ENCODE assay signal across 19 mouse cellular contexts in genomic region chr17:85098677-85099323, GRCm38 (mm10). TPM values are rescaled to one million over a fixed set of nuclear protein-coding genes. Genes with fewer than 3 reads are reported as not detected.
A peak's percentile ranks its signal among the peaks of the same experiment; 100 is the strongest.
DNase-seq lines count a peak whose midpoint lies in the region; ATAC-seq and TF ChIP-seq lines count a peak whose summit lies in the region.
"Had no signal": no experiment of that assay in that cellular context is flagged by ENCODE, and none has a peak within 500 bp of the region (broad histone marks: within the 10 kb centered on the region; RNA-seq: fewer than 3 reads in every experiment).

No protein-coding gene starts in this region.

- no peaks in the 10 kb centered on the region for H3K79me3 ChIP-seq in C2C12 (ENCODE audit: low read depth)

- H3K9me3 ChIP-seq in liver, embryonic 13.5 days (replicated peaks), result peaks cover 7% of the 10 kb centered on the region
- H3K9me3 ChIP-seq in neural tube, embryonic 15.5 days (replicated peaks), result no peaks in the 10 kb centered on the region
- H3K9me3 ChIP-seq: lung, embryonic 15.5 days; stomach, embryonic 15.5 days had no signal

- H3K27ac ChIP-seq in liver, embryonic 13.5 days, result peak overlapping the region; percentile 34
- H3K27ac ChIP-seq in neural tube, embryonic 15.5 days (replicated peaks), result no peak overlapping the region
- H3K27ac ChIP-seq: limb, embryonic 12.5 days; lung, embryonic 15.5 days; stomach, embryonic 15.5 days had no signal

- H3K27me3 ChIP-seq in C2C12 (ENCODE audit: control insufficient read depth, insufficient read depth, insufficient read length), result no peaks in the 10 kb centered on the region
- no peaks in the 10 kb centered on the region for H3K27me3 ChIP-seq in liver, embryonic 13.5 days
- no peaks in the 10 kb centered on the region for H3K27me3 ChIP-seq in neural tube, embryonic 15.5 days (replicated peaks)
- H3K27me3 ChIP-seq: heart, embryonic 12.5 days; limb, embryonic 12.5 days; lung, embryonic 15.5 days; stomach, embryonic 15.5 days had no signal

- 74% methylated on average over 7 of the region's 7 CpGs for WGBS in liver, embryonic 13.5 days (ENCODE audit: insufficient replicate concordance)
- WGBS in neural tube, embryonic 15.5 days, result 94% methylated on average over 7 of the region's 7 CpGs

- H3K9ac ChIP-seq in liver, embryonic 13.5 days, result no peak overlapping the region
- H3K9ac ChIP-seq in neural tube, embryonic 15.5 days (replicated peaks), result no peak overlapping the region
- H3K9ac ChIP-seq: heart, embryonic 12.5 days; limb, embryonic 12.5 days; lung, embryonic 15.5 days; stomach, embryonic 15.5 days had no signal

- TF ChIP-seq CTCF in C2C12 (IDR thresholded peaks at IDR 0.05; ENCODE audit: control insufficient read depth, insufficient read depth, insufficient read length), result no peak

- H3K36me3 ChIP-seq in C2C12 (ENCODE audit: control insufficient read depth, insufficient read depth), result peaks cover 4% of the 10 kb centered on the region
- peaks cover 22% of the 10 kb centered on the region for H3K36me3 ChIP-seq in liver, embryonic 13.5 days
- peaks cover 34% of the 10 kb centered on the region for H3K36me3 ChIP-seq in neural tube, embryonic 15.5 days

- no peak overlapping the region for H3K4me2 ChIP-seq in liver, embryonic 13.5 days
- no peak overlapping the region for H3K4me2 ChIP-seq in neural tube, embryonic 15.5 days
- H3K4me2 ChIP-seq: heart, embryonic 12.5 days; limb, embryonic 12.5 days; lung, embryonic 15.5 days; stomach, embryonic 15.5 days had no signal

- no peaks in the 10 kb centered on the region for H3K79me2 ChIP-seq in C2C12 (ENCODE audit: control insufficient read depth, insufficient read depth)

- peaks cover 13% of the 10 kb centered on the region for H3K4me1 ChIP-seq in liver, embryonic 13.5 days (replicated peaks)
- no peaks in the 10 kb centered on the region for H3K4me1 ChIP-seq in neural tube, embryonic 15.5 days
- H3K4me1 ChIP-seq: limb, embryonic 12.5 days; lung, embryonic 15.5 days; stomach, embryonic 15.5 days had no signal

- no peak overlapping the region for H3ac ChIP-seq in C2C12 (ENCODE audit: control insufficient read depth, insufficient read length, low read depth)

- ATAC-seq in liver, embryonic 13.5 days (ENCODE audit: low read depth), result peak; percentile 77
- ATAC-seq in neural tube, embryonic 15.5 days (ENCODE audit: low FRiP score), result no peak
- ATAC-seq: forebrain, embryonic 14.5 days; midbrain, embryonic 16.5 days had no signal

- no peak overlapping the region for H3K4me3 ChIP-seq in C2C12 (ENCODE audit: insufficient read depth, poor library complexity, severe bottlenecking)
- H3K4me3 ChIP-seq in liver, embryonic 13.5 days (replicated peaks), result no peak overlapping the region
- H3K4me3 ChIP-seq in neural tube, embryonic 15.5 days (replicated peaks), result no peak overlapping the region
- H3K4me3 ChIP-seq: heart, embryonic 12.5 days; limb, embryonic 12.5 days; lung, embryonic 15.5 days; stomach, embryonic 15.5 days had no signal

- DNase-seq in 3T3-L1 (ENCODE audit: low read depth, low spot score) (peak; percentile 80), R1 (ENCODE audit: low read depth, low spot score) (peak; percentile 87)
- DNase-seq in liver, embryonic 13.5 days, result peak; percentile 50
- no peak for DNase-seq in layer of hippocampus, adult 9-11 months
- no peak for DNase-seq in urinary bladder, postnatal 10 days (ENCODE audit: low spot score)
- DNase-seq: adrenal gland, postnatal 36 days; cerebellum, postnatal 14 days; kidney, adult 2 months; kidney, postnatal 25 days; right cerebral cortex, adult 18-20 months; spleen, adult 18-20 months had no signal

TF ChIP-seq in C2C12, 6 proteins besides CTCF, POLR2A, EP300 and RAD21:
- TF ChIP-seq MYOD1 (IDR thresholded peaks at IDR 0.05; ENCODE audit: control insufficient read depth, insufficient read length, low read depth) (no peak), FOSL1 (IDR thresholded peaks at IDR 0.05; ENCODE audit: insufficient read depth, low read length, poor library complexity, severe bottlenecking) (peak; percentile 97)
TF ChIP-seq in C2C12: peak in this region for 1.

RNA-seq across cellular contexts. Expression of gene Camkmt, which starts 8.4 kb away (rescaled TPM):
- polyA plus RNA-seq in C2C12 (2012; fragmentation: generic; extraction: Trizol), result 1.6 TPM
- 3.9 and 5.0 TPM in 2 replicates for polyA plus RNA-seq in liver, embryonic 13.5 days (2015; fragmentation: Nextera tagmentation; extraction: Ambion mirVana)
- 19.7 and 22.4 TPM in 2 replicates for polyA plus RNA-seq in neural tube, embryonic 15.5 days (2015; fragmentation: Nextera tagmentation; extraction: Ambion mirVana)

RNA-seq across cellular contexts. Expression of gene Prepl, which starts 8.8 kb away (rescaled TPM):
- polyA plus RNA-seq in C2C12 (2012; fragmentation: generic; extraction: Trizol), result 17.1 TPM
- polyA plus RNA-seq in liver, embryonic 13.5 days (2015; fragmentation: Nextera tagmentation; extraction: Ambion mirVana), result 8.2 and 10.1 TPM in 2 replicates
- polyA plus RNA-seq in neural tube, embryonic 15.5 days (2015; fragmentation: Nextera tagmentation; extraction: Ambion mirVana), result 126 and 135 TPM in 2 replicates

Comparison
In these comparisons a context has a peak if more than half of its experiments do, and no peak if none do; other contexts are left out.
1. DNase-seq: peak in 3T3-L1 (single experiment), R1 (single experiment) and liver, embryonic 13.5 days (single experiment); none in layer of hippocampus, adult 9-11 months (single experiment) and urinary bladder, postnatal 10 days (single experiment).